Mouse (Mus musculus): ENCODE measurements around the gene Mpv17l2.

- TF ChIP-seq GATA1 (IDR thresholded peaks at IDR 0.05; ENCODE audit: borderline replicate concordance, low read length) (no peak), FLI1 (IDR thresholded peaks at IDR 0.05; ENCODE audit: low read length) (no peak)
Observed at GRCm38 (mm10) chr8:70803761-70804480, 43.2 kb upstream of the Mpv17l2 start.

Data from megakaryocyte, embryonic 14.5 days (primary cell).